Mouse (Mus musculus) gastrocnemius, adult 18-20 months (tissue): ENCODE data around the gene Mmp2. TPM values are rescaled to one million over a fixed set of nuclear protein-coding genes. Genes with fewer than 3 reads are reported as not detected.
"Not testable (repeated sequence)": the region's sequence is repeated elsewhere in the genome, so short reads cannot be mapped to it uniquely, and the experiment has no call there.

Experiments
- DNase-seq: peaks from one replicate; pipeline ENCODE4 v3.0.0; 2021; ENCODE audit warnings: low spot score
- long read RNA-seq, 2 experiments: library from polyadenylated mRNA; stranded (forward); transcript quantifications; one replicate each; pipeline ENCODE4 v2.0.0; 2021
- total RNA-seq, 2 experiments: library from RNA; stranded (reverse); gene quantifications; 2 replicates each; pipeline ENCODE4 v1.2.3; 2021

Gene Mmp2
- total RNA-seq: 10 to 100 TPM; 42.3 to 50.3 TPM
- long read RNA-seq, experiment 1, transcript Mmp2-201 (13 exons, 3,078 nt): major isoform, 31 of 42 reads
- long read RNA-seq, experiment 1, partial matches to known transcripts: 3 of 42 reads
- long read RNA-seq, experiment 1, other reads (novel, unspliced or antisense): 8 of 42 reads
- long read RNA-seq, experiment 2, transcript Mmp2-201 (13 exons, 3,078 nt): major isoform, 14 of 27 reads
- long read RNA-seq, experiment 2, partial matches to known transcripts: 2 of 27 reads
- long read RNA-seq, experiment 2, other reads (novel, unspliced or antisense): 11 of 27 reads

- peak; percentile 63 for DNase-seq
Observed at GRCm38 (mm10) chr8:92827243-92828034, at the start of gene Mmp2. Gene Mmp2, plus strand, starts transcription at chr8:92827291.

GRCm38 (mm10) chr8:92780976-92781375 lies 46.1 kb upstream of the Mmp2 start:
- DNase-seq: no peak

GRCm38 (mm10) chr8:92783906-92784610 lies 43.0 kb upstream of the Mmp2 start:
- peak; percentile 25 for DNase-seq

DNA sequence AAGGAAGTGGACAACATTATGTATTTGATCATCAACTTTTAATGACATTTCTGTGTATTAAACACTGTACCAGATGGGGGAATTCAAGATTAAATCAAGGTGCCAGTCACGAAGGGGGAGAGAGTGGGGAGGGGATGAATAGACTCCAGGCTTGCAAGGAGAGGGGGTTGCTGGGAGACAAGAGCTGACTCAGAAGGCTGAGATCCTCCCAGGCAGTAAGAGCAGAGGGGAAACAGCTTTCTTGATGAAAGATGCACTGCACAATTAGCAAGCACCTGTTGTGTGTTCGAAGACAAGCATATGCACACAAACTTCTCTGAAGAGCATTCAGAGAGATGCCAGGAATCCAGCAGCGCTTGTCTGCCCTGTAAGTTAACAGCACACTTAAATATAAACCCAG lies 36.3 kb upstream of the Mmp2 start:
- DNase-seq: no peak

- not testable (repeated sequence) for DNase-seq
Observed at GRCm38 (mm10) chr8:92791999-92792398, 35.1 kb upstream of the Mmp2 start.

- no peak for DNase-seq
Observed at GRCm38 (mm10) chr8:92793852-92794580, 33.1 kb upstream of the Mmp2 start.

GRCm38 (mm10) chr8:92797527-92797931 lies 29.6 kb upstream of the Mmp2 start:
- no peak for DNase-seq

- no peak for DNase-seq
Observed at GRCm38 (mm10) chr8:92799406-92799805, 27.7 kb upstream of the Mmp2 start.

GRCm38 (mm10) chr8:92801231-92801630 lies 25.9 kb upstream of the Mmp2 start:
- peak; percentile 46 for DNase-seq

DNA sequence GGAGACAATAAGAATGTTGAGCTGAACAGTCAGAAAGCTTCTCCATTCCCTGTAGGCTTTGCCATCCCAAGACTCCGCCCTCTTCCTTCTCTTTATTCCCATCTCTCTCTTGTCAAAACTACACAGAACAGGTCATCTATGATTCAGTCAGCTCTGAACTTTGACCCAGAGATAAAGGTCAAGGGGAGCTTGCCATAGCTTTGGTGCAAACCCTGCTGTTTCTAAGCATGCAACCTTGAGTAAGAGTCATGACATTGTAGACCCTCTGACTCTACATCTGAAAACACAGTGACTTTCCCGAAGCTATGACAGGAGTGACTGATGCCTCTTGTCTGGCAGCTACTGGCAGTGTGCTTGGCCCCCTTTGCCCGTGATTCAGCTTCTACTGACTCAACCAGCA lies 24.5 kb upstream of the Mmp2 start:
- no peak for DNase-seq

GRCm38 (mm10) chr8:92812773-92813172 lies 14.3 kb upstream of the Mmp2 start:
- no peak for DNase-seq

DNA sequence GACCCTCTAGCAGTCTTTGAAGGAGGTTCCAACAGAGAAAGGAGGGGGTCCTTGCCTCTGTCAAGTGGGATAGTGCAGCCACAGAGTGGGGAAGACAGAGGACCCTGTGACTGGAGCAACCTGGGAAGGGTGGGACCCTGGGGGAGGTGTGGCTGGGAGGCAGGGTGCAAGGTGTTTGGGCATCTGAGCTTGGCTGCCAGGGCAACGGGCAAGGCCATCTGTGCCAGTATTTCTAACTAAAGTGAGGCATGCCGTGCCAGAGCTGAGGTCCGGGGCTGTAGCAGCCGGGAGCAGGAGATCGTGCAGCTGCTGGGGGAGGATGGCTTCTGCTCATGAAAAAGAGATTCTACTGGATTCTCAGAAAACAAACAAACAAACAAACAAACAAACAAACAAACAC lies 11.4 kb upstream of the Mmp2 start:
- DNase-seq: no peak

GRCm38 (mm10) chr8:92817928-92818818 lies 8.9 kb upstream of the Mmp2 start:
- peak; percentile 92 for DNase-seq

DNA sequence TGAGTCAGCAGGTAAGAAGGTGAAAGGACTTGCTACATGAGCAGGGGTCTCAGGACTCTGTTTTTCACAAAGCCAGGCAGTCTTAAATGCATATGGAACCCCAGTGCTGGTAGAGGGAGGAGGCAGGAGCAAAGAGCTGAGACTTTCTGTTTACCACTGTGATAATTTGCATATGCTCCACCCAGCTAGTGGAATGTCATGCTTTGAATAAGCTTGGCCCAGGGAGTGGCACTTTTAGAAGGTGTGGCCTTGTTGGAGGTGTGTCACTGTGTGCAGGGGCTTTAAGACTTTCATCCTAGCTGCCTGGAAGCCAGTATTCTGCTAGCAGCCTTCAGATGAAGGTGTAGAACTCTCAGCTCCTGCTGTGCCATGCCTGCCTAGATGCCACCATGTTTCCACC lies 5.9 kb upstream of the Mmp2 start:
- no peak for DNase-seq

DNA sequence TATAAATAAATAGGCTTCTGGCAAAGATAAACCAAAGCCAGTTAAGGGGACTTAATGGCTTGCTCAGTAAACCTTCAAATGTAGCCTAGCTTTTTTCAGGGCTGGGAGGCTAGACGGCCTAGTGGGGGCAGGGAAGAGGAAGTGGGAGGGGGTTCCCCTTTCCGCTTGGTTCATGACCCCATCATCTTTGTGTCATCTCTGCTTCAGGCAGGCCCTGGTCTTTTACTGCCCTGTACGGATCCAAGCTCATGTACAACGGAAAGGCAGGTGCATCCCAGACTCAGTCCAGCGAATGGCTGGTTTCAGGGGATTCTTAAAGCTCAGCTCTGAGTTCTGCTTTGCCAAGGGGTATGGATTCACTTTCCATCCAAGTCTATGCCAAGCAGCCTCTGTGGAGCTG lies 4.7 kb upstream of the Mmp2 start:
- DNase-seq: no peak

- DNase-seq: peak; percentile 43
Observed at GRCm38 (mm10) chr8:92825991-92826390, 1.1 kb upstream of the Mmp2 start.

DNA sequence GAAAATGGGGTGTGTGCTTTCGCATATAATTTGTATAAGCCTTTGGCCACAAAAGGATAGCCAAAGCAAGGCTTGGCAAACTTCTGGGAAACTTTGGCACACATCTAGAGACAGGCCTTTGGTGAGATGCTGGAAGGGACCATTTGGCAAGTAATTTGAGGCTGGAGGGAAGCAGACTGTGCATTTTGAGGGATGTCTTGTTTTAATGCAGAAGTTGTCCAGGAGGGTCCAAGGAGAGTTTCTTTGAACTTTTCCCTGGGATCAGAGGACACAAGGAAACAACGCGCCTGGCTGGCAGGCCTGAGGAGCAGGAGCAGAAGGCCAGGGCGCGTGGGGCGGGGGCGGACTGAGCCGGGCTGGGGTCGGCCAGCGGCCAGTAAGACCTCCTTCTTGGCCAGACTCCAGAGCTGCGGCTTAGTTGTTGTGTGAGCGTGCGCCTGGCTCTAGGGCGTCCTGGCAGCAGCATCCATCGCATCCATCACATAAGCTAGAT lies 1.2 kb downstream of the Mmp2 start:
- peak; percentile 38 for DNase-seq

DNA sequence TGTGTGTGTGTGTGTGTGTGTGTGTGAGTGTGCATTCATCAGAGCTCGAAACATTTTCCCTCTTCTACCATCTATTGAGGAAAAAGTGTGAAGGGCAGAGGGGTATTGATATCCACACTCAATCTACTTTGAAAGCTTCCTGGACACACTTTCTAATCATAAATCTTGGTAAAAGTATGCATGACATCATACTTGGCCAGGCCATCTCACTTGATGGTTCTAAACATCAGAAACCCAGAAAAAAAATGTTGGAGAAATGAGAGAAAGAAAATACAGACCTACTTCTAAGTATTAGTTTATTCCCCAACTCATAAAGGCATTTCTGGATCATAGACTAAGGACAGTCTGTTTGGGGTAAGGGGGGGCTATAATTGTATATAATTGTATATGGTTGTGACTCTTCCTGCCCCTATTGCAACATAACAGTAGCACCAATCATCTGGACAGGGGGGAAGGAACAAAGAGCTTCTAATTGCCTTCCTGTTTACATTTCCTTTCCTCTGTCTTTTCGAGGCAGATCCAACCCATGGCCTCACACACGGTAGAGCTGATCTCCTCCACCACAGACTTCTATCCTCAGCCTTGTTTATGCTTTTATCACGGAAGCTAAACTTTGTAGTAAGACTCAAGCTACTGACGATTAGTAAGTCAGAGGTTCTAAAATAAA lies 7.1 kb downstream of the Mmp2 start:
- DNase-seq: no peak

GRCm38 (mm10) chr8:92834786-92835500 lies 7.9 kb downstream of the Mmp2 start:
- peak; percentile 62 for DNase-seq
